Mouse (Mus musculus): ENCODE results near the gene Plb1.

DNA sequence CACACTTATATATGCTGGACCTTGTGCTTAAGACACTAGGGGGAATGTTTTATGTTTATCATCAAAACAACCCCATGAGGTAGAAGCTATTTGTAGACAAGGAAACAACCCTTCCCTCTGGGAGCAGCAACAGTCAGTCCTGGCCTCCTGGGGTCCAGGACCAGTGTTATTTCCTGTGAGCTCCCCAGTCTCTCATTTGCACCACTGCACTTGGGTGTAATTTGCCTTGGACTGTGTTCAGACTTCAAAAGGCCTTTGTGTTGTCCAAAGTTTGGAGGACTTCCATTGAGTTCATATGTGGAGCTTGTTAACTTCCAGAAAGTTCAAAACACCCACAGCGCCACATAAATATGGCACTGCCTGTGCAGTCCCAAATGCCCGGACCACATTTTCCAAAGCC is 180.6 kb downstream of the Plb1 start:
- no peak for TF ChIP-seq CTCF (conservative IDR thresholded peaks at IDR 0.05 in 1 of 2, IDR thresholded peaks at IDR 0.05 in 1 of 2; ENCODE audit: low read depth in 2 of 2, low read length in 2 of 2)
- TF ChIP-seq EP300 (IDR thresholded peaks at IDR 0.05; ENCODE audit: low read length), result no peak
- TF ChIP-seq E2F4 (IDR thresholded peaks at IDR 0.05; ENCODE audit: insufficient replicate concordance, low read depth, low read length), result no peak
